Comparison of ENCODE assay signal across 8 mouse cellular contexts in the genomic region with DNA sequence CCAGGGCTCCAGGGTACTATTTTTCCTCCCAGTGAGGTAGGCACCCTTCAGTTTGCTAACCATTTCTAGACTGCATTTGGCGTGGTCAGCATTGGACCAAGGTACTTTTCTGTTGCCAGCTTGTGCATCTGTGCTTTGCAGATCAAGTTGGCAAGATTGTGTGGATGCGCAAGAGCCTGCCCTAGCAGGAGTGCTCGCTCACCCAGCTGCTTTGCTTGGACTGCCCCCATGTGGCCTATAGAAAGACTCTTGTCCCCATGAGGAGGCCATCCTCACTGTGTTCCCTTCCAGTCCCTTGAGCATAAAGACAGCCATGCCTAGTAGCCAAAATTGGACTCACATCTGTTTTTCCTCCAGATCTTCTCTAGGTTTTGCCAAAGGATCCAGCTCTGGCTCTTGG. TPM values are rescaled to one million over a fixed set of nuclear protein-coding genes. Genes with fewer than 3 reads are reported as not detected.
DNase-seq lines count a peak whose midpoint lies in the region; ATAC-seq and TF ChIP-seq lines count a peak whose summit lies in the region.

No protein-coding gene starts in this region.

- TF ChIP-seq CTCF in C2C12 (IDR thresholded peaks at IDR 0.05; ENCODE audit: control insufficient read depth, insufficient read depth, insufficient read length): peak; percentile 63
- peak; percentile 82 for TF ChIP-seq CTCF in liver, postnatal 0 days (IDR thresholded peaks at IDR 0.05; ENCODE audit: low read depth)

- WGBS in heart, embryonic 12.5 days: 57% methylated on average over 3 of the region's 3 CpGs
- WGBS in liver, postnatal 0 days (ENCODE audit: insufficient replicate concordance): 60% methylated on average over 3 of the region's 3 CpGs

- H3K9me3 ChIP-seq in heart, embryonic 12.5 days (replicated peaks): no peaks in the 10 kb centered on the region
- no peaks in the 10 kb centered on the region for H3K9me3 ChIP-seq in liver, postnatal 0 days (ENCODE audit: low read length)

- H3K4me1 ChIP-seq in heart, embryonic 12.5 days (replicated peaks): peaks cover 31% of the 10 kb centered on the region
- 0 out of 2 replicates have a peak, but pooled peaks cover 4% of the 10 kb centered on the region for H3K4me1 ChIP-seq in liver, postnatal 0 days (ENCODE audit: insufficient read depth)

- H3K27ac ChIP-seq in heart, embryonic 12.5 days (ENCODE audit: poor library complexity, severe bottlenecking): 0 out of 2 replicates have a peak overlapping the region, but pooled peaks have one; percentile 10
- no peak overlapping the region for H3K27ac ChIP-seq in liver, postnatal 0 days (ENCODE audit: low read depth)

- no peak overlapping the region for H3K4me2 ChIP-seq in heart, embryonic 12.5 days
- H3K4me2 ChIP-seq in liver, postnatal 0 days (ENCODE audit: low read depth, low read length): no peak overlapping the region

- no peaks in the 10 kb centered on the region for H3K79me3 ChIP-seq in C2C12 (ENCODE audit: low read depth)

- no peak for ATAC-seq in heart, embryonic 12.5 days (ENCODE audit: insufficient number of reproducible peaks, low FRiP score)
- no peak for ATAC-seq in liver, postnatal 0 days
- ATAC-seq in neutrophil, adult 5-6 weeks (ENCODE audit: extremely low read depth, insufficient number of reproducible peaks, low FRiP score, poor library complexity, severe bottlenecking): peak; percentile 57; the same call in 1 of the 2 replicates

- peaks cover 21% of the 10 kb centered on the region for H3K36me3 ChIP-seq in C2C12 (ENCODE audit: control insufficient read depth, insufficient read depth)
- peaks cover 70% of the 10 kb centered on the region for H3K36me3 ChIP-seq in heart, embryonic 12.5 days
- H3K36me3 ChIP-seq in liver, postnatal 0 days (replicated peaks; ENCODE audit: insufficient read depth, low read length): peaks cover 24% of the 10 kb centered on the region

- TF ChIP-seq EP300 in liver, postnatal 0 days (IDR thresholded peaks at IDR 0.05; ENCODE audit: low read depth): no peak

- no peaks in the 10 kb centered on the region for H3K79me2 ChIP-seq in C2C12 (ENCODE audit: control insufficient read depth, insufficient read depth)

- no peak overlapping the region for H3ac ChIP-seq in C2C12 (ENCODE audit: control insufficient read depth, insufficient read length, low read depth)

- peak; percentile 73 for DNase-seq in ZHBTc4 (ENCODE audit: low read depth, low spot score)
- DNase-seq in embryo, embryonic 9.5 days (ENCODE audit: extremely low spot score): peak; percentile 54
- DNase-seq in kidney, postnatal 10 days: peak; percentile 77
- peak; percentile 40 for DNase-seq in liver, postnatal 0 days
- peak; percentile 58 for DNase-seq in thymus, postnatal 4 days

- no peak overlapping the region for H3K9ac ChIP-seq in heart, embryonic 12.5 days
- no peak overlapping the region for H3K9ac ChIP-seq in liver, postnatal 0 days (replicated peaks)

- H3K4me3 ChIP-seq in C2C12 (ENCODE audit: insufficient read depth, poor library complexity, severe bottlenecking): no peak overlapping the region
- no peak overlapping the region for H3K4me3 ChIP-seq in heart, embryonic 12.5 days
- no peak overlapping the region for H3K4me3 ChIP-seq in liver, postnatal 0 days (ENCODE audit: low read depth, low read length)

- H3K27me3 ChIP-seq in C2C12 (ENCODE audit: control insufficient read depth, insufficient read depth, insufficient read length): no peaks in the 10 kb centered on the region
- H3K27me3 ChIP-seq in heart, embryonic 12.5 days (replicated peaks): no peaks in the 10 kb centered on the region
- H3K27me3 ChIP-seq in liver, postnatal 0 days (ENCODE audit: insufficient read depth, low read length): no peaks in the 10 kb centered on the region

TF ChIP-seq in C2C12, 6 proteins besides CTCF, POLR2A, EP300 and RAD21:
- TF ChIP-seq USF1 (IDR thresholded peaks at IDR 0.05; ENCODE audit: low read depth) (no peak), MYOG (IDR thresholded peaks at IDR 0.05; ENCODE audit: control insufficient read depth, extremely low read depth, insufficient read length) (no peak), FOSL1 (IDR thresholded peaks at IDR 0.05; ENCODE audit: insufficient read depth, low read length, poor library complexity, severe bottlenecking) (no peak), MYOD1 (IDR thresholded peaks at IDR 0.05; ENCODE audit: control insufficient read depth, insufficient read length, low read depth) (no peak), CEBPB (IDR thresholded peaks at IDR 0.05; ENCODE audit: low read depth) (no peak), MAX (IDR thresholded peaks at IDR 0.05) (no peak)
TF ChIP-seq in C2C12: peak in this region for 0.

RNA-seq across cellular contexts. Expression of gene Muc13, which starts 54.0 kb away (rescaled TPM):
- 0.02 TPM for polyA plus RNA-seq in C2C12 (2012; fragmentation: generic; extraction: Trizol)
- 0.12 and 0.24 TPM in 2 replicates for polyA plus RNA-seq in heart, embryonic 12.5 days (2016; fragmentation: Nextera tagmentation; extraction: Ambion mirVana)
- 1.2 TPM in 2 replicates for polyA plus RNA-seq in liver, postnatal 0 days (2015; fragmentation: Nextera tagmentation; extraction: Ambion mirVana)
- 0.37 and 0.81 TPM in 2 replicates for total RNA-seq in neutrophil, adult 5-6 weeks (2017)

RNA-seq across cellular contexts. Expression of gene Heg1, which starts 55.6 kb away (rescaled TPM):
- polyA plus RNA-seq in C2C12 (2012; fragmentation: generic; extraction: Trizol): 4.4 TPM
- polyA plus RNA-seq in heart, embryonic 12.5 days (2016; fragmentation: Nextera tagmentation; extraction: Ambion mirVana): 48.3 and 54.0 TPM in 2 replicates
- 4.4 and 4.7 TPM in 2 replicates for polyA plus RNA-seq in liver, postnatal 0 days (2015; fragmentation: Nextera tagmentation; extraction: Ambion mirVana)
- total RNA-seq in neutrophil, adult 5-6 weeks (2017): 38.1 and 42.1 TPM in 2 replicates
